Mouse (Mus musculus) testis, adult 2 months (tissue): Measurements from ENCODE around the gene Rnps1. TPM values are rescaled to one million over a fixed set of nuclear protein-coding genes. Genes with fewer than 3 reads are reported as not detected.
"Not testable (repeated sequence)": the region's sequence is repeated elsewhere in the genome, so short reads cannot be mapped to it uniquely, and the experiment has no call there.

Experiments
- H3K27ac ChIP-seq: fragments of 200-500 bp; 2 replicates; pipeline ENCODE4 v1.5.1; 2012; ENCODE audit warnings: low read depth, low read length; ENCODE audit not compliant: control insufficient read depth, insufficient read depth
- H3K27me3 ChIP-seq: fragments of 200-500 bp; 2 replicates; pipeline ENCODE4 v1.6.1; 2012; ENCODE audit warnings: mild to moderate bottlenecking, low read length, moderate library complexity; ENCODE audit not compliant: control insufficient read depth, insufficient read depth
- H3K36me3 ChIP-seq: fragments of 200-500 bp; 2 replicates; pipeline ENCODE4 v1.6.1; 2012; ENCODE audit warnings: mild to moderate bottlenecking, low read length; ENCODE audit not compliant: control insufficient read depth, insufficient read depth
- H3K4me1 ChIP-seq: fragments of 200-500 bp; 2 replicates; pipeline ENCODE4 v1.6.1; 2012; ENCODE audit warnings: low read length; ENCODE audit not compliant: control insufficient read depth, insufficient read depth
- H3K4me3 ChIP-seq: fragments of 200-500 bp; 2 replicates; pipeline ENCODE4 v1.5.1; 2012; ENCODE audit warnings: low read depth, mild to moderate bottlenecking, low read length, moderate library complexity, mixed read lengths; ENCODE audit not compliant: control insufficient read depth
- CTCF ChIP-seq: fragments of 200-500 bp; IDR thresholded peaks from 2 replicates; pipeline ENCODE4 v1.5.1; 2012; ENCODE audit warnings: low read depth, mild to moderate bottlenecking, inconsistent platforms, low read length, moderate library complexity; ENCODE audit not compliant: control insufficient read depth, insufficient read depth, insufficient replicate concordance
- POLR2A ChIP-seq: fragments of 200-500 bp; IDR thresholded peaks from 2 replicates; pipeline ENCODE4 v1.6.1; 2012; ENCODE audit warnings: low read depth, mild to moderate bottlenecking, inconsistent platforms, low read length, moderate library complexity; ENCODE audit not compliant: control insufficient read depth
- polyA plus RNA-seq: library from polyadenylated mRNA; depleted of rRNA; stranded (reverse); fragments of >200 nt; gene quantifications from 2 replicates; pipeline ENCODE4 v1.2.3, GENCODE M21; 2012

Rnps1 gene
- polyA plus RNA-seq, 1 experiment = 68.5 TPM

GRCm38 (mm10) chr17:24415011-24415410 lies 646 bp downstream of the Rnps1 start:
- no peak for TF ChIP-seq CTCF
- peak overlapping the region; percentile 93 for H3K27ac ChIP-seq
- no peaks in the 10 kb centered on the region for H3K36me3 ChIP-seq
- peak overlapping the region; percentile 89 for H3K4me3 ChIP-seq
- H3K4me1 ChIP-seq = peaks cover 6% of the 10 kb centered on the region
- no peaks in the 10 kb centered on the region for H3K27me3 ChIP-seq

GRCm38 (mm10) chr17:24416051-24416652 lies 1.8 kb downstream of the Rnps1 start:
- no peak overlapping the region for H3K27ac ChIP-seq
- no peaks in the 10 kb centered on the region for H3K27me3 ChIP-seq
- TF ChIP-seq CTCF (no peak), POLR2A (no peak)
- H3K4me1 ChIP-seq = peaks cover 6% of the 10 kb centered on the region
- no peaks in the 10 kb centered on the region for H3K36me3 ChIP-seq
- H3K4me3 ChIP-seq = no peak overlapping the region

GRCm38 (mm10) chr17:24423114-24423513 lies 8.7 kb downstream of the Rnps1 start:
- H3K27ac ChIP-seq = no peak overlapping the region
- H3K4me1 ChIP-seq = peaks cover 4% of the 10 kb centered on the region
- no peak for TF ChIP-seq CTCF
- no peak overlapping the region for H3K4me3 ChIP-seq
- no peaks in the 10 kb centered on the region for H3K27me3 ChIP-seq
- no peaks in the 10 kb centered on the region; the same call in 1 of the 2 replicates for H3K36me3 ChIP-seq

GRCm38 (mm10) chr17:24424489-24424888 lies 10.1 kb downstream of the Rnps1 start:
- H3K27ac ChIP-seq = no peak overlapping the region
- H3K36me3 ChIP-seq = no peaks in the 10 kb centered on the region; the same call in 1 of the 2 replicates
- TF ChIP-seq POLR2A = no peak
- TF ChIP-seq CTCF = no peak

GRCm38 (mm10) chr17:24425326-24425725 lies 11.0 kb downstream of the Rnps1 start:
- H3K4me3 ChIP-seq, H3K27ac ChIP-seq, H3K27me3 ChIP-seq, H3K36me3 ChIP-seq, H3K4me1 ChIP-seq: not testable (repeated sequence)

More at GRCm38 (mm10) chr17:24424489-24424888, 10.1 kb downstream of the Rnps1 start:
- peaks cover 4% of the 10 kb centered on the region for H3K4me1 ChIP-seq
- H3K4me3 ChIP-seq = no peak overlapping the region
- no peaks in the 10 kb centered on the region for H3K27me3 ChIP-seq

- Histone ChIP-seq H3K4me1 (peaks cover 4% of the 10 kb centered on the region), H3K4me3 (no peak overlapping the region; the same call in 1 of the 2 replicates), H3K27me3 (no peaks in the 10 kb centered on the region), H3K27ac (no peak overlapping the region), H3K36me3 (no peaks in the 10 kb centered on the region; the same call in 1 of the 2 replicates)
- no peak for TF ChIP-seq POLR2A
- no peak for TF ChIP-seq CTCF
Measured at GRCm38 (mm10) chr17:24425905-24426304, 11.5 kb downstream of the Rnps1 start.

- peak; percentile 90 for TF ChIP-seq POLR2A
- no peak for TF ChIP-seq CTCF
- Histone ChIP-seq H3K27ac (peak within 1 kb of the TSS; percentile 94), H3K27me3 (no peaks in the 10 kb centered on the region), H3K4me3 (peak within 1 kb of the TSS; percentile 94), H3K4me1 (peaks cover 4% of the 10 kb centered on the region), H3K36me3 (no peaks in the 10 kb centered on the region)
Measured at GRCm38 (mm10) chr17:24426471-24427169, 12.3 kb downstream of the Rnps1 start, which contains the start of gene Eci1. Gene Eci1 (plus strand): TSS chr17:24426641.
